ENCODE assay signal across 12 mouse cellular contexts in genomic region chr6:42197710-42198109, GRCm38 (mm10). TPM values are rescaled to one million over a fixed set of nuclear protein-coding genes. Genes with fewer than 3 reads are reported as not detected.
DNase-seq lines count a peak whose midpoint lies in the region; ATAC-seq and TF ChIP-seq lines count a peak whose summit lies in the region.
"Had no signal": no experiment of that assay in that cellular context is flagged by ENCODE, and none has a peak within 500 bp of the region (broad histone marks: within the 10 kb centered on the region; RNA-seq: fewer than 3 reads in every experiment).

No protein-coding gene starts in this region.

- no peaks in the 10 kb centered on the region for H3K36me3 ChIP-seq in hindbrain, embryonic 14.5 days (replicated peaks; ENCODE audit: control insufficient read depth, insufficient read depth)
- no peaks in the 10 kb centered on the region for H3K36me3 ChIP-seq in hindbrain, embryonic 13.5 days
- H3K36me3 ChIP-seq: embryonic facial prominence, embryonic 13.5 days had no signal

- no peaks in the 10 kb centered on the region for H3K27me3 ChIP-seq in hindbrain, embryonic 14.5 days (ENCODE audit: control insufficient read depth, insufficient read depth, low read length)
- no peaks in the 10 kb centered on the region for H3K27me3 ChIP-seq in hindbrain, embryonic 13.5 days
- H3K27me3 ChIP-seq in Patski = peaks cover 22% of the 10 kb centered on the region
- H3K27me3 ChIP-seq: embryonic facial prominence, embryonic 13.5 days had no signal

- no peak for ATAC-seq in hindbrain, embryonic 14.5 days (ENCODE audit: low FRiP score)
- no peak for ATAC-seq in hindbrain, embryonic 13.5 days (ENCODE audit: low FRiP score)
- no peak for ATAC-seq in Patski
- ATAC-seq in granulocyte monocyte progenitor cell, adult 5-6 weeks (replicated peaks; ENCODE audit: poor library complexity, severe bottlenecking) = no peak

- 37% methylated on average over 3 of the region's 3 CpGs for WGBS in hindbrain, embryonic 14.5 days
- WGBS in hindbrain, embryonic 13.5 days = 50% methylated on average over 3 of the region's 3 CpGs
- WGBS in lung, adult 2 months = 16% methylated on average over 3 of the region's 3 CpGs

- H3K4me1 ChIP-seq in hindbrain, embryonic 14.5 days (replicated peaks; ENCODE audit: control insufficient read depth, insufficient read depth, low read length) = no peaks in the 10 kb centered on the region
- no peaks in the 10 kb centered on the region for H3K4me1 ChIP-seq in hindbrain, embryonic 13.5 days (replicated peaks)
- H3K4me1 ChIP-seq in lung, adult 2 months (ENCODE audit: control insufficient read depth, insufficient read depth, low read length) = no peaks in the 10 kb centered on the region
- H3K4me1 ChIP-seq: embryonic facial prominence, embryonic 13.5 days had no signal

- CTCF ChIA-PET in Patski (lab: Charles Lee) = interaction anchor here (0.9 kb wide), 1 partner anchor 437 kb away, joined by 3 read pairs; no protein-coding TSS in a partner anchor

- no peak overlapping the region for H3K9ac ChIP-seq in hindbrain, embryonic 14.5 days
- no peak overlapping the region for H3K9ac ChIP-seq in hindbrain, embryonic 13.5 days
- H3K9ac ChIP-seq: embryonic facial prominence, embryonic 13.5 days; liver, embryonic 14.5 days had no signal

- H3K4me3 ChIP-seq in hindbrain, embryonic 14.5 days (replicated peaks; ENCODE audit: low read length) = no peak overlapping the region
- no peak overlapping the region for H3K4me3 ChIP-seq in hindbrain, embryonic 13.5 days
- no peak overlapping the region for H3K4me3 ChIP-seq in lung, adult 2 months (replicated peaks; ENCODE audit: extremely low read depth, low read depth, low read length)
- no peak overlapping the region for H3K4me3 ChIP-seq in left cerebral cortex, adult 2 months
- H3K4me3 ChIP-seq: embryonic facial prominence, embryonic 13.5 days had no signal

- POLR2A ChIA-PET in Patski (lab: Charles Lee) = no interaction called here

- no peak overlapping the region for H3K27ac ChIP-seq in hindbrain, embryonic 14.5 days
- H3K27ac ChIP-seq in hindbrain, embryonic 13.5 days = no peak overlapping the region
- no peak overlapping the region for H3K27ac ChIP-seq in left cerebral cortex, adult 2 months
- H3K27ac ChIP-seq: embryonic facial prominence, embryonic 13.5 days; liver, embryonic 14.5 days had no signal

- no peak overlapping the region for H3K4me2 ChIP-seq in hindbrain, embryonic 14.5 days (replicated peaks)
- H3K4me2 ChIP-seq in hindbrain, embryonic 13.5 days = no peak overlapping the region
- H3K4me2 ChIP-seq: embryonic facial prominence, embryonic 13.5 days had no signal

- intact Hi-C loops in left cerebral cortex, adult 2 months (cut with DNase I) = loop anchor here (1.0 to 5.0 kb wide), 2 partner anchors 420 to 436 kb away; partner anchors contain the start of gene Olfr459

- H3K9me3 ChIP-seq in hindbrain, embryonic 14.5 days (ENCODE audit: control insufficient read depth, low read length) = no peaks in the 10 kb centered on the region
- H3K9me3 ChIP-seq in hindbrain, embryonic 13.5 days = no peaks in the 10 kb centered on the region
- H3K9me3 ChIP-seq: embryonic facial prominence, embryonic 13.5 days had no signal

- TF ChIP-seq POLR2A in lung, adult 2 months (IDR thresholded peaks at IDR 0.05; ENCODE audit: borderline replicate concordance, extremely low read depth, low read depth, low read length) = no peak

- DNase-seq in hindbrain, embryonic 14.5 days (ENCODE audit: low spot score) = peak; percentile 29
- DNase-seq in lung, postnatal 36 days = peak; percentile 23
- no peak for DNase-seq in lung, adult 2 months
- DNase-seq in Patski (ENCODE audit: low read depth, low spot score) = peak; percentile 6
- DNase-seq in left cerebral cortex, adult 2 months (ENCODE audit: extremely low spot score in 1 of 2, low spot score in 2 of 2) = peak in 1 of 2 experiments; percentile 18
- DNase-seq in adrenal gland, adult 18-20 months (ENCODE audit: low spot score in 2 of 2) = no peak
- DNase-seq: heart, postnatal 10 days had no signal

- no peak for TF ChIP-seq CTCF in lung, adult 2 months (IDR thresholded peaks at IDR 0.05; ENCODE audit: insufficient read depth, low read length)
- peak; percentile 37 for TF ChIP-seq CTCF in Patski (IDR thresholded peaks at IDR 0.05)
- TF ChIP-seq CTCF in left cerebral cortex, adult 2 months (IDR thresholded peaks at IDR 0.05) = peak; percentile 66

- in situ Hi-C loops in Patski (cut with MboI; ENCODE audit: low pct_unique_long_range_greater_than_20kb) = no loop called here

RNA-seq across cellular contexts. Expression of gene Tas2r144, which starts 17.4 kb away (rescaled TPM):
- polyA plus RNA-seq in hindbrain, embryonic 14.5 days (2014; fragmentation: Nextera tagmentation; extraction: Ambion mirVana) = not detected in 2 replicates
- not detected in 2 replicates for polyA plus RNA-seq in hindbrain, embryonic 13.5 days (2015; fragmentation: Nextera tagmentation; extraction: Ambion mirVana)
- not detected in 2 replicates for polyA plus RNA-seq in lung, adult 2 months (2012; rRNA removed)
- polyA plus RNA-seq in Patski (2021) = not detected
- not detected for total RNA-seq in left cerebral cortex, adult 2 months (2021)
- not detected in 2 replicates for total RNA-seq in granulocyte monocyte progenitor cell, adult 5-6 weeks (2014; fragmentation: Nextera tagmentation)
- not detected in 2 replicates for total RNA-seq in granulocyte monocyte progenitor cell, adult 5-6 weeks (2017)
- total RNA-seq in adrenal gland, adult 18-20 months (2021) = not detected
- total RNA-seq: heart, postnatal 10 days; neutrophil, adult 5-6 weeks had no signal
- polyA plus RNA-seq: embryonic facial prominence, embryonic 13.5 days; liver, embryonic 14.5 days had no signal

RNA-seq across cellular contexts. Expression of gene Gstk1, which starts 48.0 kb away (rescaled TPM):
- 11.6 and 12.1 TPM in 2 replicates for polyA plus RNA-seq in hindbrain, embryonic 14.5 days (2014; fragmentation: Nextera tagmentation; extraction: Ambion mirVana)
- polyA plus RNA-seq in hindbrain, embryonic 13.5 days (2015; fragmentation: Nextera tagmentation; extraction: Ambion mirVana) = 12.3 and 13.5 TPM in 2 replicates
- polyA plus RNA-seq in lung, adult 2 months (2012; rRNA removed) = 39.4 and 47.4 TPM in 2 replicates
- polyA plus RNA-seq in Patski (2021) = 52.2 TPM
- 10 to 100 TPM in 1 of 2 experiments, 1 to 10 TPM in 1; 9.0 to 10.0 TPM for total RNA-seq in left cerebral cortex, adult 2 months (2021)
- 10.5 and 16.7 TPM in 2 replicates for total RNA-seq in granulocyte monocyte progenitor cell, adult 5-6 weeks (2014; fragmentation: Nextera tagmentation)
- 4.9 and 6.4 TPM in 2 replicates for total RNA-seq in granulocyte monocyte progenitor cell, adult 5-6 weeks (2017)
- total RNA-seq in adrenal gland, adult 18-20 months (2021) = 100 to 1,000 TPM in 1 of 2 experiments, 10 to 100 TPM in 1; 79.7 to 476 TPM

RNA-seq across cellular contexts. Expression of gene Tas2r139, which starts 57.0 kb away (rescaled TPM):
- not detected in 2 replicates for polyA plus RNA-seq in hindbrain, embryonic 14.5 days (2014; fragmentation: Nextera tagmentation; extraction: Ambion mirVana)
- polyA plus RNA-seq in hindbrain, embryonic 13.5 days (2015; fragmentation: Nextera tagmentation; extraction: Ambion mirVana) = not detected in 2 replicates
- polyA plus RNA-seq in lung, adult 2 months (2012; rRNA removed) = not detected in 2 replicates
- not detected for polyA plus RNA-seq in Patski (2021)
- not detected for total RNA-seq in left cerebral cortex, adult 2 months (2021)
- total RNA-seq in granulocyte monocyte progenitor cell, adult 5-6 weeks (2014; fragmentation: Nextera tagmentation) = not detected in 2 replicates
- not detected in 2 replicates for total RNA-seq in granulocyte monocyte progenitor cell, adult 5-6 weeks (2017)
- total RNA-seq in adrenal gland, adult 18-20 months (2021) = not detected
- total RNA-seq: heart, postnatal 10 days; neutrophil, adult 5-6 weeks had no signal
- polyA plus RNA-seq: embryonic facial prominence, embryonic 13.5 days; liver, embryonic 14.5 days had no signal

Comparison
In these comparisons a context has a peak if more than half of its experiments do, and no peak if none do; other contexts are left out.
1. DNase-seq: peak in hindbrain, embryonic 14.5 days (single experiment), lung, postnatal 36 days (single experiment) and Patski (single experiment); none in lung, adult 2 months (single experiment) and adrenal gland, adult 18-20 months (0 of 2).